8 mouse cellular contexts compared by ENCODE assay signal in the genomic region with DNA sequence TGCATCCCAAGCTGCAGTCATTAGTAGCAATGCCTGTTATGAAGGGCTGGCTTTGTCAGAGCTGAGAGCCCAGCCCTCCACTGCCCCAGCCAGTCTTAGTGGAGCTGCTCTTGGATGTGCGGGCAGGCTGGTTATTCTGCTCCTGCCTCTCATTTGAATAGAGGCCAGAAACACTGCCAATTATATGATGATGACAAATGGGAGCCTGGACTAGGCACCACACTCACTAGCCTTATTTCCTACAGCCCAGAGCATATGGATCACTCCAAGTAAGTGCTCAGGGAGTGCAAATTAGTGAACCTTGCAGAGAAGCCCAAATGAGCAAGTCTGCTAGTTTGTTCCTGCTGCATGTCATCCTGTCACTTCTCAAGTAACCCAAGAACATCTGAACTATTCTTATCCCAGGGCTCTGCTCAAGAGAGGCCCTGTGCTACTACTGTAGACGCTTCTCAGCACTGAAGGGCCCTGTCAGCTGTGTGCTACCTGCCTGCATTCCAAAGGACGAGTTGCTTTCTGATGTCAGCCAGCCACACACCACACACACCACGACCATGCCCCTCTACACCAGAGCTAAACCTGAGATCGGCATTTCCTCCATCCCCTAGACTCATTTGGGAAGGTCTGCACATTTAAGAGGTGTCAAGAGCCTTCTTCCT.
DNase-seq lines count a peak whose midpoint lies in the region; ATAC-seq and TF ChIP-seq lines count a peak whose summit lies in the region.
"Had no signal": no experiment of that assay in that cellular context is flagged by ENCODE, and none has a peak within 500 bp of the region (broad histone marks: within the 10 kb centered on the region; RNA-seq: fewer than 3 reads in every experiment).

No protein-coding gene starts in this region.

- DNase-seq in lung, adult 2 months: no peak
- DNase-seq in cerebellum, postnatal 36 days: peak; percentile 63 to 64
- peak; percentile 49 for DNase-seq in hindbrain, embryonic 14.5 days (ENCODE audit: low spot score)
- peak; percentile 23 for DNase-seq in retina, embryonic 14.5 days (ENCODE audit: low spot score)
- no peak for DNase-seq in B cell, adult 2 months
- DNase-seq in urinary bladder, adult 2 months (ENCODE audit: low spot score): no peak

- no peaks in the 10 kb centered on the region for H3K36me3 ChIP-seq in lung, embryonic 16.5 days (ENCODE audit: control insufficient read depth, insufficient read depth, low read length)
- no peaks in the 10 kb centered on the region for H3K36me3 ChIP-seq in hindbrain, embryonic 14.5 days (replicated peaks; ENCODE audit: control insufficient read depth, insufficient read depth)
- H3K36me3 ChIP-seq: neural tube, embryonic 13.5 days had no signal

- TF ChIP-seq CTCF in lung, adult 2 months (IDR thresholded peaks at IDR 0.05; ENCODE audit: insufficient read depth, low read length): no peak

- no peak overlapping the region for H3K9ac ChIP-seq in lung, embryonic 16.5 days (ENCODE audit: low read length)
- no peak overlapping the region for H3K9ac ChIP-seq in hindbrain, embryonic 14.5 days
- H3K9ac ChIP-seq: neural tube, embryonic 13.5 days had no signal

- H3K27me3 ChIP-seq in lung, embryonic 16.5 days (ENCODE audit: control insufficient read depth, insufficient read depth, low read depth, low read length): no peaks in the 10 kb centered on the region
- no peaks in the 10 kb centered on the region for H3K27me3 ChIP-seq in hindbrain, embryonic 14.5 days (ENCODE audit: control insufficient read depth, insufficient read depth, low read length)
- H3K27me3 ChIP-seq: neural tube, embryonic 13.5 days had no signal

- TF ChIP-seq POLR2A in lung, adult 2 months (IDR thresholded peaks at IDR 0.05; ENCODE audit: borderline replicate concordance, extremely low read depth, low read depth, low read length): no peak

- 33% methylated on average over 5 of the region's 5 CpGs for WGBS in lung, embryonic 16.5 days
- 49% methylated on average over 5 of the region's 5 CpGs for WGBS in lung, adult 2 months
- WGBS in hindbrain, embryonic 14.5 days: 48% methylated on average over 5 of the region's 5 CpGs

- H3K4me3 ChIP-seq in lung, embryonic 16.5 days (ENCODE audit: low read length): no peak overlapping the region
- no peak overlapping the region for H3K4me3 ChIP-seq in lung, adult 2 months (replicated peaks; ENCODE audit: extremely low read depth, low read depth, low read length)
- H3K4me3 ChIP-seq in hindbrain, embryonic 14.5 days (replicated peaks; ENCODE audit: low read length): no peak overlapping the region
- H3K4me3 ChIP-seq: neural tube, embryonic 13.5 days had no signal

- no peak overlapping the region for H3K4me2 ChIP-seq in lung, embryonic 16.5 days (ENCODE audit: low read depth, low read length)
- no peak overlapping the region for H3K4me2 ChIP-seq in hindbrain, embryonic 14.5 days (replicated peaks)
- H3K4me2 ChIP-seq: neural tube, embryonic 13.5 days had no signal

- ATAC-seq in lung, embryonic 16.5 days (ENCODE audit: low read depth): peak; percentile 31; the same call in 1 of the 2 replicates
- ATAC-seq in hindbrain, embryonic 14.5 days (ENCODE audit: low FRiP score): peak; percentile 85

- no peaks in the 10 kb centered on the region for H3K9me3 ChIP-seq in lung, embryonic 16.5 days (ENCODE audit: control insufficient read depth, low read length)
- H3K9me3 ChIP-seq in hindbrain, embryonic 14.5 days (ENCODE audit: control insufficient read depth, low read length): no peaks in the 10 kb centered on the region
- H3K9me3 ChIP-seq: neural tube, embryonic 13.5 days had no signal

- H3K27ac ChIP-seq in lung, embryonic 16.5 days (ENCODE audit: low read length): no peak overlapping the region
- peak overlapping the region; percentile 67; the same call in 1 of the 2 replicates for H3K27ac ChIP-seq in hindbrain, embryonic 14.5 days
- H3K27ac ChIP-seq: neural tube, embryonic 13.5 days had no signal

- H3K4me1 ChIP-seq in lung, embryonic 16.5 days (replicated peaks; ENCODE audit: control insufficient read depth, insufficient read depth, low read length): no peaks in the 10 kb centered on the region
- H3K4me1 ChIP-seq in lung, adult 2 months (ENCODE audit: control insufficient read depth, insufficient read depth, low read length): no peaks in the 10 kb centered on the region; the same call in 1 of the 2 replicates
- peaks cover 15% of the 10 kb centered on the region for H3K4me1 ChIP-seq in hindbrain, embryonic 14.5 days (replicated peaks; ENCODE audit: control insufficient read depth, insufficient read depth, low read length)

Comparison
In these comparisons a context has a peak if more than half of its experiments do, and no peak if none do; other contexts are left out.
1. DNase-seq: peak in cerebellum, postnatal 36 days (2 of 2), hindbrain, embryonic 14.5 days (single experiment) and retina, embryonic 14.5 days (single experiment); none in lung, adult 2 months (single experiment), B cell, adult 2 months (0 of 2) and urinary bladder, adult 2 months (single experiment).